Mouse (Mus musculus) neutrophil, adult 83 days (primary cell): ENCODE measurements around the gene Ankrd61. TPM values are rescaled to one million over a fixed set of nuclear protein-coding genes. Genes with fewer than 3 reads are reported as not detected.

Experiments
- total RNA-seq, 2 experiments: library from RNA; stranded (reverse); gene quantifications; one replicate each; pipeline ENCODE4 v1.2.4; 2023

The Ankrd61 gene
- not detected for total RNA-seq

DNA sequence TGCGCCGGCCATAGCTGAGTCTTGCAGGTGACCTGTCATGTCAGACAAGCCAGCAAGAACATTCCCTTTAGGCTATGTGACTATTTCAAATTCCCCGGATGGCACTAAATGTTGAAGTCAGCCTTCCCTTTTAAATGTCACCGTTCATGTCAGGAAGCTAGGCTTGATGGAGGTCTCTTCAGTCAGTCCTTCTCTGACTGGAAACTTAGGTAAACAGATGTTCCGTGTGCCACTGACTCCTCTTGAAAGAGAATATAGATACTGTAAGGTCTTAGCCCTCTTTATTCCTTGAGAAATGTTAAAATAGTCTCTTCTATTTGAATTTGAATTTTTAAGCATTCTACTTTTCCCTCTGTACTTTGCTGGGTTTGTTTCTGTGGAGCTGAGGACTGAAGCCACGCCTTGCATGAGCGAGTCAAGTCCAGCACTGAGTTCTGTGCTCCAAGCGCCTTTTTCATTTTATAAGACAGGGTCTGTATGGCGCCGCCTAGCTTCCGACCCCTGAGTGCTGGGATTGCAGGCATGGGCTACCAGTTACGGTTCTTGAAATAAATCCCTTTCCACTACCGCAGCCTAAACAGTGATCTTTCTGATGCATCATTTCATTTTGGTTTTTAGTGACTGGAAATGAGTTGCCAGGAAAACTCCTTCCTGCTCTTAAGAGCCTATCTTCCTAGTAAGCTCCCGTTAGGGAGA is at the start of gene Ankrd61:
Gene Ankrd61 (minus strand): TSS at position 51 of the 696 bp plus-strand sequence.

DNA sequence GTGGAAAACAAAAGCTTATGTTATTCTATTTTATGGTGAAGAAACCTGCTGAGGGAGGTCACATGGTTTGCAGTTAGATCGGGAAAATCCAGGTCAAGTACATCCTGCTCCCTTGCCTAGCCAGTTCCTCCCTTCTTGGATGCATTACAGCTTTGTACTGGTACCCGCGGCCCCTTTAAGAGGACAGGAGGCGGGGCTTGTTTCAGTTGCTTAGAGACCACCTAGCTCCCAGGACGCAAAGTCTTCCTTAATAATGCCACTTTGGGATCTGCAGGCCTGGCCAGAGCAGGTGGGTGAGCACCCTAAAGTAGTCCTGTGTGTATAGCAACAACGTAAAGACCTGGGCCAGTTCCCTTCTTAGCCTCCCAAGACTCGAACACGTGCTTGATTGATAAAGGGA is 35.3 kb upstream of the Ankrd61 start, which contains the start of gene Rsph10b:
Gene Rsph10b (plus strand): TSS at position 205 of the 400 bp plus-strand sequence.

DNA sequence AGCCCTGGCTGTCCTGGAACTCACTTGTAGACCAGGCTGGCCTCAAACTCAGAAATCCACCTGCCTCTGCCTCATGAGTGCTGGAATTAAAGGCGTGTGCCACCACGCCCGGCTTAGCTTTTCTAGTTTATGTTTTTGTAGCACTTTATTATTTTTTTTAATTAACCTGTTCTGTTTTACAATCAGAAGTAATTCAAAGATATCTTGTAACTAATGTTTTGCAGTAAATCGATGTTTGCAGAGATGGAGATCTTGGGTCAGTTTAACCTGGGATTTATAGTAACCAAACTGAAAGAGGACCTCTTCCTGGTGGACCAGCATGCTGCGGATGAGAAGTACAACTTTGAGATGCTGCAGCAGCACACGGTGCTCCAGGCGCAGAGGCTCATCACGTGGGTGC is 30.4 kb upstream of the Ankrd61 start, which contains the start of gene Gm42421:
Gene Gm42421 (plus strand): TSS at position 301 of the 400 bp plus-strand sequence.

DNA sequence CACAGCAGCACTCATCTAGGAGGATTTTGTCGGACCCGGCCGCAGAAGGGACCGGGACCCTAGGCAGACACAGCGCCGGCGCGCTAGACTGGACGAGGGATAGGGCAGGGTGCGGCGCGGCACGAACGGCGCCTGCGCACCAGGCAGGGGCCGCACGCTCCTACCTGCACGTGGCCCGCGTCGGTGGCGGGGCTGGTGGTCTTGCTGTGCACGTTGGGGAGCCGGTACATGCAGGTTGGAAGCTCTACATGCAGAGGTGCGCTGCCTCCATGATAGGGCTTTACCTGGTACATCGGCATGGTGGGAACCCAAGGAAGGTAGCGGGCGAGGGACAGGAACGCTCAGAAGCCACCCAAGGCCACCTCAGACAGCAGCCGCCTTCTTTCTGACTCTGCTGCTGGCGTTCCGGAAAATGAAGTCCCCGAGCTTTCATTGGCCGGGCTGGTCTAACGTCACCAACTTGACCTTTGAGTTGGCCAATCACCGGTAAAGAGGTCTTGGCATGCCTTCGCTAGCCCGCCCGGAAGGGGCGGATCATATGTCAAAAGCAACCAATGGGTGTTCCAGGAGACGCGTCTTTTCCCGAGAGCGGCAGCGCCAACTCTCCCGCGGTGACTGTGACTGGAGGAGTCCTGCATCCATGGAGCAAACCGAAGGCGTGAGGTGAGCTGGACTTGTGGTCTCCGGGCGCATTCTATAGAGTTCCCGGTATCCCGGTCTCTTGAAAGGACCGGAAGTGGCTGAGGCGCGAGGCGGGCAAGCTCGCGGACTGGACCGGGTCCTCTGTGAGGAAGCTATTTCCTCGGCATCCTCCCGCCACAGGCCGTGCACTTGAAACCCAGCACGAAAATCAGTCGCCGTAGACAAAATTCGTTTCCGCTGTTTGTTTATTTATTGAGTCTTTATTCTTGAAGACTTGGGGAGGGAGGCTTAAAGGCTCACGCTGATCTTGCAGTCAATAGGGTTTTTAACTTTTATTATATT is 12.2 kb upstream of the Ankrd61 start, which contains the start of the genes Aimp2 and Pms2:
Gene Aimp2 (minus strand): TSS at position 431 of the 984 bp plus-strand sequence.
Gene Pms2 (plus strand): TSS at position 548 of the 984 bp plus-strand sequence.

Other genes with a start within 250 kb of the Ankrd61 start
- gene Usp42, start 165.4 kb downstream of the Ankrd61 start, total RNA-seq, result 10 to 100 TPM; 11.5 to 15.5 TPM
- gene Eif2ak1, start 79.9 kb downstream of the Ankrd61 start, total RNA-seq, result 10 to 100 TPM; 44.4 to 47.5 TPM
- 10 to 100 TPM in 1 of 2 experiments, 1 to 10 TPM in 1; 9.5 to 11.9 TPM for gene Aimp2, start 12.2 kb upstream of the Ankrd61 start, total RNA-seq
- 10 to 100 TPM; 10.2 to 12.2 TPM for gene Pms2, start 12.3 kb upstream of the Ankrd61 start, total RNA-seq
- gene Gm42421, start 30.5 kb upstream of the Ankrd61 start, total RNA-seq, result not detected
- under 1 TPM in 1 of 2 experiments, not detected in 1; 0.22 TPM for gene Rsph10b, start 35.4 kb upstream of the Ankrd61 start, total RNA-seq
- gene Ccz1, start 117.2 kb upstream of the Ankrd61 start, total RNA-seq, result 10 to 100 TPM; 48.8 to 49.8 TPM
- not detected for gene Ocm, start 129.0 kb upstream of the Ankrd61 start, total RNA-seq
- 10 to 100 TPM; 56.0 to 56.4 TPM for gene Lmtk2, start 202.8 kb upstream of the Ankrd61 start, total RNA-seq